Mouse (Mus musculus): Measurements from ENCODE around the gene Scaf4.

DNA sequence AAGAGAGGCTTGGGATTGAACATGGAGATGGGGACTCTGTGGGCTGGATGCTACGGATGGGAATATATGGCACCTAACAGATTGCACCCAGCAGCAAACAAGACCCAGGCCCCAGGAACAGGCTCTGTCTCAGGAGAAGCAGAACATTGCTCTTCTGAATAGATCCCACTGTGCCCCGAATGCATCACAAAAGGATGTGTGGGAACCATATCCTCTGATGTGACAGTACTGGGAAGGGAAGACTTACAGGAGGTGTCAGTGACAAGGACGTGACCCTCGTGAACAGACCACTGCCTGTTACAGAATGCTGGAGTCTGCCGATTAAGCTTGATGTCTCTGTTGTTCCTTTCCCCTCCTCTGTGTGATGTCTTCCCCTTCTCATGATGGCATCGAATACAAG lies 48.2 kb upstream of the Scaf4 start:
- TF ChIP-seq CTCF (IDR thresholded peaks at IDR 0.05; ENCODE audit: low read depth), result no peak
- no peak for TF ChIP-seq EP300 (IDR thresholded peaks at IDR 0.05; ENCODE audit: low read depth)
